Mouse (Mus musculus) limb, embryonic 12.5 days (tissue): ENCODE data around the gene Fut2. TPM values are rescaled to one million over a fixed set of nuclear protein-coding genes. Genes with fewer than 3 reads are reported as not detected.
"Not testable (repeated sequence)": the region's sequence is repeated elsewhere in the genome, so short reads cannot be mapped to it uniquely, and the experiment has no call there.

ENCODE experiments used
- ATAC-seq: fragments of 200-750 bp; cut with Nextera tagmentation; 2 replicates; pipeline ENCODE4 v1.8.0; 2017; ENCODE audit warnings: low read depth, moderate TSS enrichment; ENCODE audit not compliant: insufficient number of reproducible peaks, insufficient read depth, low FRiP score, low TSS enrichment
- H3K27ac ChIP-seq: fragments of 300-500 bp; sonication (generic); 2 replicates; pipeline ENCODE4 v1.5.1; 2016; ENCODE audit warnings: mild to moderate bottlenecking, moderate library complexity
- H3K27me3 ChIP-seq: fragments of 300-500 bp; sonication (generic); 2 replicates; pipeline ENCODE4 v1.6.1; 2016; ENCODE audit warnings: mild to moderate bottlenecking, moderate library complexity
- H3K36me3 ChIP-seq: fragments of 300-500 bp; sonication (generic); 2 replicates; pipeline ENCODE4 v1.6.1; 2016; ENCODE audit warnings: mild to moderate bottlenecking, moderate library complexity
- H3K4me1 ChIP-seq: fragments of 300-500 bp; sonication (generic); replicated peaks from 2 replicates; pipeline ENCODE4 v1.6.1; 2016
- H3K4me2 ChIP-seq: fragments of 300-500 bp; sonication (generic); 2 replicates; pipeline ENCODE4 v1.6.1; 2016; ENCODE audit warnings: mild to moderate bottlenecking, moderate library complexity
- H3K4me3 ChIP-seq: fragments of 300-500 bp; sonication (generic); replicated peaks from 2 replicates; pipeline ENCODE4 v1.5.1; 2016; ENCODE audit warnings: mild to moderate bottlenecking
- H3K9ac ChIP-seq: fragments of 300-500 bp; sonication (generic); replicated peaks from 2 replicates; pipeline ENCODE4 v1.6.1; 2016; ENCODE audit warnings: mild to moderate bottlenecking, moderate library complexity
- H3K9me3 ChIP-seq: fragments of 300-500 bp; sonication (generic); 2 replicates; pipeline ENCODE4 v1.6.1; 2016; ENCODE audit warnings: mild to moderate bottlenecking, moderate library complexity
- WGBS: fragments of 180-500 bp; shearing (Covaris S2); methylation state at CpG from one replicate; pipeline ENCODE4 v1.1.7; 2016; 5-methylcytosine and 5-hydroxymethylcytosine counted together
- polyA plus RNA-seq: library from polyadenylated mRNA; unstranded; fragments of >200 nt; fragmentation: Nextera tagmentation; extraction: Ambion mirVana; gene quantifications from 2 replicates; pipeline ENCODE4 v1.2.1, GENCODE M21; 2016

Gene Fut2
- polyA plus RNA-seq, 1 experiment from 2014 or later: 0.15 TPM

DNA sequence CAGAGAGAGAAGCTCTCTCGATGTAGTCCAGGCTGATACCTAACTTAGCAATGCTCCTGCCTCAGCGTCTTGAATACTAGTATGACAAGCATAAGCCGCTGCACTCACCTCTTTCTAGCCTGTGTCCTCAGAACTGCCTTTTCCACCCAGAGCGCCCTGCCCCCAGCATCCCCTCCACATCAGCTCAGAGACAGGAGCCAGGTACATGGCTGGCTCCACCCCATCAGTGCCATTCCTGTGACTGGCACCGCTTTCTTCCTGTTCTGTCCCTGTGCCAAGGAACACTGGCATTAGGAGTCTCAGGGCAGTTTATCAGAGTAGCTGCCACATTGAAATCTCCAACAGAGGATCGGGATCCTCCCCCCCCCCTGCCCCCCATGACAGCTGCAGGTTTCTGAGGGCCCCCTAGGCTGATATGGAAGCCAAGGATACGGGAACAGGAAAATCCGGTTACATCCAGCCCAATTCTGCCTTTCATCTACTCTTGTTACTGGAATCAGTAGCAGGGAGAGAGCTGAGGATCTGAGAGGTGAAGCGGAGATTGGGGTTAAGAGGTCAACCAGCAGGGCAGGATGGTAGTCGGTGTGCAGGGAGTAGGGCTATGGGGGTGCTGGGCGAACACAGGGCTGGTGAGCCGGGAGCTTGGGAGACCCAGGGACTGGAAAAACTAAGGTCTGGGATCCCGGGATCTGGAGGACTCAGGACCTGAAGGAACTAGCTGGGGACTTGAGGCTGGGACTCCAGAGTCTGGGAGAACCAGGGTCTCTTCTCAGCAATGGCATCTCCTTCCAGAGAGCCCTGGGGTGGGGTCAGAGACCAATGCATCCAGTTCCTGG, 673 bp downstream of the Fut2 start:
- Histone ChIP-seq H3K4me3 (no peak overlapping the region), H3K4me1 (peaks cover 13% of the 10 kb centered on the region; the same call in 1 of the 2 replicates), H3K4me2 (no peak overlapping the region), H3K36me3 (no peaks in the 10 kb centered on the region), H3K9me3 (0 out of 2 replicates have a peak, but pooled peaks cover 3% of the 10 kb centered on the region), H3K9ac (no peak overlapping the region), H3K27ac (no peak overlapping the region), H3K27me3 (no peaks in the 10 kb centered on the region)
- WGBS: 47% methylated on average over 13 of the region's 13 CpGs
- ATAC-seq: no peak

DNA sequence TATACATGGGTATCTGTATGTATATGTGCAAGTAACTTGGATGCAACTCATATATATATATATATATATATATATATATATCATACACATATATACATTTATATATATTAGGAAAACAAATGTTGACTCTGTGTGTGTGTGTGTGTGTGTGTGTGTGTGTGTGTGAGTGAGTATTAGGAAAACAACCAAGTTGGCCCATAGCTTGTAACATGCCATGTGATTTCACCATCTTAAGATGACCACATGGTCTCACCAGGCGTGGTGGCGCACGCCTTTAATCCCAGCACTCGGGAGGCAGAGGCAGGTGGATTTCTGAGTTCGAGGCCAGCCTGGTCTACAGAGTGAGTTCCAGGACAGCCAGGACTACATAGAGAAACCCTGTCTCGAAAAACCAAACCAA, 4.5 kb downstream of the Fut2 start:
- H3K27me3 ChIP-seq, H3K36me3 ChIP-seq, H3K27ac ChIP-seq, H3K4me3 ChIP-seq, H3K9ac ChIP-seq, H3K9me3 ChIP-seq, ATAC-seq, H3K4me2 ChIP-seq: not testable (repeated sequence)
- 89% methylated on average over 6 of the region's 6 CpGs for WGBS
- H3K4me1 ChIP-seq: peaks cover 13% of the 10 kb centered on the region; the same call in 1 of the 2 replicates

GRCm38 (mm10) chr7:45660746-45661478, 5.3 kb downstream of the Fut2 start:
- Histone ChIP-seq H3K27ac (no peak overlapping the region), H3K36me3 (no peaks in the 10 kb centered on the region), H3K27me3 (no peaks in the 10 kb centered on the region), H3K9ac (no peak overlapping the region), H3K9me3 (peaks cover 6% of the 10 kb centered on the region; the same call in 1 of the 2 replicates), H3K4me2 (no peak overlapping the region), H3K4me1 (peaks cover 18% of the 10 kb centered on the region; the same call in 1 of the 2 replicates), H3K4me3 (no peak overlapping the region)
- no peak for ATAC-seq
- WGBS: 77% methylated on average over 11 of the region's 11 CpGs

- no peak for ATAC-seq
- Histone ChIP-seq H3K4me1 (0 out of 2 replicates have a peak, but pooled peaks cover 7% of the 10 kb centered on the region), H3K27ac (no peak overlapping the region), H3K9ac (no peak overlapping the region), H3K36me3 (no peaks in the 10 kb centered on the region), H3K4me3 (no peak overlapping the region; the same call in 1 of the 2 replicates), H3K9me3 (peaks cover 6% of the 10 kb centered on the region; the same call in 1 of the 2 replicates), H3K4me2 (peak overlapping the region; percentile 32), H3K27me3 (no peaks in the 10 kb centered on the region)
- WGBS: 35% methylated on average over 17 of the region's 17 CpGs
Observed at GRCm38 (mm10) chr7:45654424-45655047, 11.7 kb downstream of the Fut2 start.

GRCm38 (mm10) chr7:45650484-45650883, 15.7 kb downstream of the Fut2 start:
- H3K4me1 ChIP-seq, H3K27ac ChIP-seq, ATAC-seq, H3K9ac ChIP-seq, H3K4me2 ChIP-seq, H3K9me3 ChIP-seq, H3K27me3 ChIP-seq, H3K36me3 ChIP-seq, H3K4me3 ChIP-seq: not testable (repeated sequence)
- 91% methylated on average over 20 of the region's 20 CpGs for WGBS

DNA sequence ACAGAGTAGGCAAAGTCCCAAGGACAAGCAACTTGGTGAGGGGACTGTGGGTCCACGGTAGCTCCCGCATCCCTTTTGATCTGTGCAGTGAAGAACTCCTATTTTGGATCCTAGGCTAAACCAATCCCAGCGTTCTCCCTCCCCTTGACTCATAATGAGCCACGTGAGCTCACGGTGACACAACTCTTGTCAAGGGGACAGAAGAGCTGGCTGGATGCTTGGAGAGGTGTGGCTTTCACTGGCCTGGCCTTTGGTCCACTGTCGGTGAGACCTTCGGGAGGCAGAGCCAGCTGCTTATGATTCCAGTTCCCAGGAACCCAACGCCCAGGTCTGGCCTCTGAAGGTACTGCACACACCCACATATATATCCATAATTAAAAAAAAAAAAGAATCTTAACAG, 16.8 kb downstream of the Fut2 start:
- no peaks in the 10 kb centered on the region for H3K36me3 ChIP-seq
- H3K27ac ChIP-seq: no peak overlapping the region
- H3K27me3 ChIP-seq: 0 out of 2 replicates have a peak, but pooled peaks cover 9% of the 10 kb centered on the region
- no peaks in the 10 kb centered on the region for H3K9me3 ChIP-seq
- WGBS: 72% methylated on average over 8 of the region's 8 CpGs
- no peak overlapping the region for H3K4me3 ChIP-seq
- no peak for ATAC-seq
- H3K9ac ChIP-seq: no peak overlapping the region
- H3K4me1 ChIP-seq: peaks cover 7% of the 10 kb centered on the region; the same call in 1 of the 2 replicates
- H3K4me2 ChIP-seq: no peak overlapping the region

DNA sequence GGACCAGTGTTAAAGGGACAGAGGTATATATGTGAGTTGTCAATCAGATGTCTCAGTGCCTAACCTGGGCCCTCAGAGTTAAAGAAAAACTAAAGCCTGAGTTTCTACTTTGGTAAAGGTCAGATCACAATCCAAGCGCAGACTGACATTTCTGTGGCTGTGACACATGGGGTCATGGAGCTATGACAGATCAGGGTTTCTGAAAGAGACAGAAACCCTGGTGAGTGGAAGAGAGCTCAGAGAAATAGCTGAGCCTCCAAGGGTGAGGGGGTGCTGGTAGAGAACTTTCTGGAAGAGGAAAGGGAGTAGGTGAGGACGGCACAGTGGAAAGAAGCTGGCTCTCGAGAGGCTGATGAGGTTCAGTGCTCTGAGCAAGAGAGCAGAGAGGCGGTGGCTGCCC, 19.5 kb downstream of the Fut2 start:
- WGBS: 75% methylated on average over 4 of the region's 4 CpGs
- no peak overlapping the region for H3K9ac ChIP-seq
- H3K27ac ChIP-seq: no peak overlapping the region
- peaks cover 24% of the 10 kb centered on the region for H3K4me1 ChIP-seq
- H3K36me3 ChIP-seq: no peaks in the 10 kb centered on the region
- no peak overlapping the region for H3K4me2 ChIP-seq
- no peak overlapping the region for H3K4me3 ChIP-seq
- no peaks in the 10 kb centered on the region for H3K9me3 ChIP-seq
- H3K27me3 ChIP-seq: 0 out of 2 replicates have a peak, but pooled peaks cover 9% of the 10 kb centered on the region
- no peak for ATAC-seq

DNA sequence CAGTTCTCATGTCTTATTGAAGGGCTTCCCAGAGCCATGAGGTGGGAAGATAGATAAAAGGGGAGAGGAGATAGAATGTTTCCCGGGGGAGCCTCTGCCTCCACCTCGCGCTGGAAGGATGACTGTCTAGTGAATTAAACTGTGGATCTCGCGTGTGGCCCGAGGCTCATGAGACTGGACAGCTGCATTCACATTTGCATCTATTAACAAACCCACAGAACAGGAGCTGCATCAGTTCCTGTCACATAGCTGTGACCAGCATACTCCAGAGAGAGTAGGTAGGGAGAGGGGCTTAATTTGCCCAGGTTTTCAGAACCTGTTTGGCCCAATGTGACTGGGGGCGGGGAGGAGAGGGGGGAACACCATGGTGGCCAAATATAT, 20.6 kb downstream of the Fut2 start:
- Histone ChIP-seq H3K27ac (no peak overlapping the region), H3K4me2 (no peak overlapping the region), H3K9ac (no peak overlapping the region), H3K4me3 (no peak overlapping the region), H3K27me3 (peaks cover 9% of the 10 kb centered on the region; the same call in 1 of the 2 replicates), H3K36me3 (no peaks in the 10 kb centered on the region), H3K9me3 (no peaks in the 10 kb centered on the region), H3K4me1 (peaks cover 33% of the 10 kb centered on the region)
- ATAC-seq: no peak
- WGBS: 88% methylated on average over 7 of the region's 7 CpGs

GRCm38 (mm10) chr7:45644872-45645590, 21.2 kb downstream of the Fut2 start:
- peak overlapping the region; percentile 64 for H3K4me2 ChIP-seq
- H3K27me3 ChIP-seq: peaks cover 9% of the 10 kb centered on the region; the same call in 1 of the 2 replicates
- WGBS: 67% methylated on average over 6 of the region's 6 CpGs
- ATAC-seq: no peak
- H3K9ac ChIP-seq: peak overlapping the region; percentile 52
- H3K36me3 ChIP-seq: no peaks in the 10 kb centered on the region
- H3K4me1 ChIP-seq: peaks cover 33% of the 10 kb centered on the region
- no peaks in the 10 kb centered on the region for H3K9me3 ChIP-seq
- peak overlapping the region; percentile 39 for H3K4me3 ChIP-seq
- peak overlapping the region; percentile 84; the same call in 1 of the 2 replicates for H3K27ac ChIP-seq

DNA sequence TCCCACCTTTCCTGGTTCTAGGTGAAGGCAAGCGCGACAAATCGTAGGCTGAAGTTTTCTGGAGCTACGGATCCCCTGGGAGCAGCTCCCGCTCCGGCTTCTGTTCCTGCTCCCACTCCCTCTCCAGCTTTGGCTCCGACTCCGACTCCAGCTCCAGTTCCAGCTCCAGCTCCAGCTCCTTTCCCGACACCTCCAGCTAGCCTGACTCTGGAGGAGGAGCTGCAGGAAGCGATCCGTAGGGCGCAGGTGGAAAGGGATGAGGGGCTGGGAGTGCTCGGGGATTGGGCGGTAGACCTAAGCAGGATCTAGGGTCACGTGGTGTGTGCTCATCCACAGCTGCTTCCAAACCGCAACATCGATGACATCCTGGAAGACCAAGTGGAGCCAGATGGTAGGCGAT, 22.0 kb downstream of the Fut2 start:
- Histone ChIP-seq H3K4me3 (peak overlapping the region; percentile 39), H3K36me3 (no peaks in the 10 kb centered on the region), H3K4me1 (peaks cover 38% of the 10 kb centered on the region), H3K9ac (peak overlapping the region; percentile 52), H3K4me2 (peak overlapping the region; percentile 64), H3K27me3 (peaks cover 9% of the 10 kb centered on the region; the same call in 1 of the 2 replicates), H3K9me3 (no peaks in the 10 kb centered on the region), H3K27ac (peak overlapping the region; percentile 84)
- ATAC-seq: peak; percentile 3; the same call in 1 of the 2 replicates
- WGBS: 4% methylated on average over 18 of the region's 18 CpGs
